Mouse (Mus musculus) heart, adult 2 months (tissue): ENCODE data around the gene Rab4b.

ENCODE experiments used
- CTCF ChIP-seq: fragments of 200-600 bp; IDR thresholded peaks from 2 replicates; pipeline ENCODE4 v1.8.1; 2022; ENCODE audit warnings: antibody characterized with exemption, mild to moderate bottlenecking, moderate library complexity
- POLR2A ChIP-seq: fragments of 200-500 bp; IDR thresholded peaks from 2 replicates; pipeline ENCODE4 v1.6.1; 2011; ENCODE audit warnings: mild to moderate bottlenecking, low read depth, low read length, control low read depth; ENCODE audit not compliant: insufficient read depth

DNA sequence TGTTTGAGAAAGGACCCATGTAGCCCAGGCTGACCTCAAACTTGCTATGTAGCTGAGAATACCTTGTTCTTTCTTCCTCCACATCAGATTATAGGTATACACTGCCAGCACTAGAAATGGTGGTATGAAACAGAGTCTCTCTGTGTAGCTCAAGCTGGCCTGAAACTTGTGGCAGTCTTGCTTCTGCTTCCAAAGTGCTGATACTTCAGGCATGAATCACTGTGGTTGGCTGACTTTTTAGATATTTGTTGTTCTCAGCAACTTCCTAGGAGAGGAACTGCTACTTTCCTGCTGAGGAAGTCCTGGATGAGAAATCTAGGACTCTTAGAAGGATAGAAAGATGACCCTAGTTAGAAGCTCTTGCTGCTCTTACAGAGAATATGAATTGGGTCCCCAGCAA is 19.7 kb upstream of the Rab4b start:
- TF ChIP-seq POLR2A (no peak), CTCF (no peak)
